Mouse (Mus musculus) gastrocnemius, adult 2 months (tissue): ENCODE data around the gene Tmc1. TPM values are rescaled to one million over a fixed set of nuclear protein-coding genes. Genes with fewer than 3 reads are reported as not detected.

ENCODE experiments used
- DNase-seq: peaks from one replicate; pipeline ENCODE4 v3.0.0; 2022
- H3K27ac ChIP-seq: fragments of 200-600 bp; 2 replicates; pipeline ENCODE4 v1.8.1; 2022; ENCODE audit warnings: mild to moderate bottlenecking
- H3K4me3 ChIP-seq: fragments of 200-600 bp; 2 replicates; pipeline ENCODE4 v1.8.1; 2022; ENCODE audit warnings: mild to moderate bottlenecking, moderate library complexity
- CTCF ChIP-seq: fragments of 200-600 bp; IDR thresholded peaks from 2 replicates; pipeline ENCODE4 v1.8.1; 2022; ENCODE audit warnings: antibody characterized with exemption, mild to moderate bottlenecking, moderate library complexity
- intact Hi-C: fragments of 180-260 bp; cut with DNase I; formaldehyde crosslinking; loops from one replicate; pipeline ENCODE4 v1.15.1; 2025
- total RNA-seq, 2 experiments: library from RNA; stranded (reverse); gene quantifications; 2 replicates each; pipeline ENCODE4 v1.2.3; 2021

Tmc1 gene
- total RNA-seq, 2 experiments from 2014 or later: not detected

DNA sequence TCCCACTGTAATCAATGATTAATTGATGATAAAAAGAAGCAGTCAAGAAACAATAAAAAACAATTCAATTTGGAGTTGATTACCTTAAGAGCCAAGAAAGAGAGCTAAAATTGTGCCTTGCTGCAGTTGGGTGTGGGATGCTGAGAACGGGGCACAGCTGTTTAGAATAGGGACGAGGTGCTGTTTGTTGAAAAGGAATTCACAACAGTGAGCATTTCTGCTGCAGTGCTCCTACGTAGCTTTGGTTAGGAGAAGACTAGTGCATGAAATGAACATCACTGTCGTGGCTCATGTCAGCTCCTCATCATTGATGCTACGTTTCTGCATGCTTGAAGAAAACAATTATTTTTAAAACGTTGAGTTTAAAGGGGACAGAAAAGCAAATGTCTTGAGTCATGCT, 166.7 kb downstream of the Tmc1 start:
- H3K4me3 ChIP-seq: no peak overlapping the region
- intact Hi-C loops: no loop called here
- no peak overlapping the region for H3K27ac ChIP-seq
- no peak for TF ChIP-seq CTCF
- no peak for DNase-seq

DNA sequence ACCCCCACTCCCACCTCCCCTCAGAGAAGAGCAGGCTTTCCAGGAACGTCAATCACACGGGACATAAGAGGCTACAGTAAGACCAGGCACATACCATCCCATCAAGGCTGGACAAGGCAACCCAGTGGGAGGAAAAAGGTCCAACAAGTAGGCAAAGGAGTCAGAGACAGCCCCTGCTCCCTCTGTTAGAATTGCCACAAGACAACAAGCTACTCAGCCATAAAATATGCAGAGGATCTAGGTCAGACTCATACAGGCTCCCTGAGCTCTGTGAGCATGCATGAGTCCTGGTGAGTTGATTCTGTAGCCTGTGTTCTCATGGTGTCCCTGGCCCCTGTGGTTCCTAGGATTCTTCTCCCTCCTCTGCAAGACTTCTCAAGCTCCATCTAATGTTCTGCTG, 178.3 kb downstream of the Tmc1 start:
- Histone ChIP-seq H3K4me3 (no peak overlapping the region), H3K27ac (no peak overlapping the region)
- DNase-seq: no peak
- intact Hi-C loops: no loop called here
- TF ChIP-seq CTCF: no peak

DNA sequence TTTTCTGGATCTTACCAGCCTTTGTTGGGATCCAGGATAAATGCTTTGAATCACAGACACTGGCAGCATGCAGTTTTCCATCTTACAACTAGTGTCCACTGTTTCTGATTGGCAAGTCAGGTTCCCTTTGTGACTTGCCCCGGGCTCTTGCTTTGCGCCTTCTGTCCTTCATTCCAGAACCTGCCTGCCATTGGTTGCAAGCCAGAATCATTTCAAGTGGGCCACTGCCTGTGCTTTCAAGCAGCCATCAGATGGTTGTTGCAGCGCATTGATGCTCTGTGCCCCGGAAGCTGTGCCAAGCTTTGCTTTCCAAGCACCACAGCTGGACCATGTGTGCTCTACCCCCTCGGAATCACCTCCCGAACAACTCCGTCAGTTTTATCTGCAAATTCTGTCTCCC, 180.1 kb downstream of the Tmc1 start:
- intact Hi-C loops: no loop called here
- TF ChIP-seq CTCF: no peak
- Histone ChIP-seq H3K27ac (no peak overlapping the region), H3K4me3 (no peak overlapping the region)
- no peak for DNase-seq

DNA sequence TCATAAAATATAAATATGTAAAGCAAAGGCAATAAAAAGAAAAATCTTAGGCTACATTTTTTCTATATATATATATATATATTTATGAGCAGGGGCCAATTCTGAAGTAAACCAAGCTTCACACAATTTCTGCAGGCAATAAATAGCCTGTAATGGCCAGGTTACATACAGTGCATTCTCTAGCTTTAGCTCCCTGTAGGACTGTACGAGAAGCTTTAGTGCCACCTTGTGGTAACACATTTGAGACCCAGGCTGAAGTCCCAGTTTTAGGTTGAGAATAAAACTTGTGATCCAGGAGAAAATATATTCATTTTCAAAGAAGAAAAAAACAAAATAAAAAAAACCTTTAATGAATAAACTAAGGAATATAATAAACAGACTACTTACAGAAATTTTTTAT, 189.8 kb downstream of the Tmc1 start:
- no peak overlapping the region for H3K27ac ChIP-seq
- peak; percentile 67 for TF ChIP-seq CTCF
- no peak for DNase-seq
- no peak overlapping the region for H3K4me3 ChIP-seq
- intact Hi-C loops: loop anchor here (10.0 kb wide), 2 partner anchors 319 to 399 kb away; no protein-coding TSS in a partner anchor

DNA sequence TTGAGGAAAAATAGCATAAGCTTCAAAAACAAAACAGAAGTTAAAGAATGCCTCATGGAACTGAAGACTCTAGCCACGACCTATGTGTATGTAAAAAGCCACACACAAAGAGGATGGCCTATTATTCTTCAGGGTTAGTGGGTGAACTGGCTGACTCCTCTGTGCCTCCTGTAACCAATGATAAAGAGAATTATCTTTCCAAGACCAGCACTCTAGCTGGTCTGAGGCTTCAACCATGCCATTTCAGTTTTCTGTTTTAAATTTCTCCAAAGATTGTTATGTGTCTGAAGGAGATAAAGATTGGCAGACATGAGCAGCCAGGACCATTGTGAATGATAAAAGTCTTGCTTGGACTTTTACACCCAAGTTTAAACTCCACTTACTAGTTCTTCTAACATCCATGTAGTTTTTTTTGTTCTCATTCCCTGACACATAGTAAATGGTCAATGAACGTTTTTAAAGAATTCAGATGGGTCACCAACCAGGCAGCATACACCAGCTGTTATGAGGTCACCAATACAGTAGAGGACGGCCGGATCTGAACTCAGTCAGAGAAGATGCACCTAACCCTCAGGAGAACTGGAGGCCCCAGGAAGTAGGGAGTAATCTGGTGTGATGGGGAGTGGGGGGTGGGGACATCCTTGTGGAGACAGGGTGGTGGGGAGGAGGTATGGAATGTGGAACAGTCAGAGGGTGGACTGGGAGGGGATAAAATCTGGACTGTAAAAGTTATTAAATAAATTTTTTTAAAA, 192.2 kb downstream of the Tmc1 start:
- Histone ChIP-seq H3K27ac (no peak overlapping the region), H3K4me3 (no peak overlapping the region)
- intact Hi-C loops: loop anchor here (10.0 kb wide), 2 partner anchors 317 to 397 kb away; no protein-coding TSS in a partner anchor
- DNase-seq: no peak
- TF ChIP-seq CTCF: no peak

DNA sequence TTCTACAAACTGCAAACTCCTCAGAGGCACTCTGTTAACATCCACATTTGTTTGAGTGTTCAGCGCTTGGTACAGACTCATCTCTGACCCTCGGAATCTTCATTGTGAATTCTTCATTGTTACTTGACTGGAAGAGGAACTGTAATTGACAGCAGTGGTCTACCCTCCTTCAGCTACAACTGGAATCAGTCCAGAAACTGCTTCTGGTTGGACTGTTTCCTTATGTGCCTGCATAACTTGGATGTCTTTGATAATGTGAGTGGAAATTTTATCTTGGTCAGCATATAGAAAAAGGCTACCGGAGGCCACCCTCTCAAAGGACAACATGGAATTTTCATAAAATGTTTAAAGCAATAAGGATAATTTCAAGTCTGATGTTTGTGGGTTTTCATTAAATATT, 192.9 kb downstream of the Tmc1 start:
- no peak overlapping the region for H3K4me3 ChIP-seq

DNA sequence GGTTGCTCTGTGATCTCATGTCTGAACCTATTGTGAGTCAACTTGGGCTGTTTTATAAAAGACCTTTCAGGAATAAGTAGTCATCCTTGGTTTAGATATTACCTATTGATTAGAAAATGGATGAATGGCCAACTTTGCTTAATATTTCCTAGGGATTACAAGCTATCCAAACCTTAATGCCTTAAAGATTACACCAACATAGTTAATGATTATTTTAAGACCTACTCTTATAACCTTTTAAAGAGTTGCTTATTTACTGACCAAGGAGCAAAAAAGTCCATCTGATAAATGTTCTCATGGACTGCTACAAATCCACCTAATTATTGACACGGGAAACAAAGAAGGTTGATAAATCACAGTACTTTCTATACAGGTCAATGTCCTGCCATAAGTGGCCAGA, 209.4 kb downstream of the Tmc1 start:
- no peak for DNase-seq
- H3K27ac ChIP-seq: no peak overlapping the region
- no peak for TF ChIP-seq CTCF
- intact Hi-C loops: no loop called here
- H3K4me3 ChIP-seq: no peak overlapping the region

More for the DNA sequence above, 192.9 kb downstream of the Tmc1 start:
- no peak for DNase-seq
- TF ChIP-seq CTCF: no peak
- no peak overlapping the region for H3K27ac ChIP-seq
- intact Hi-C loops: loop anchor here (10.0 kb wide), 2 partner anchors 316 to 396 kb away; no protein-coding TSS in a partner anchor

Other genes starting within 250 kb of the Tmc1 start
- gene Aldh1a7, start 226.6 kb downstream of the Tmc1 start, total RNA-seq: under 1 TPM; 0.10 to 0.50 TPM